Mouse (Mus musculus) MEL (cell line): ENCODE results near the gene Sebox.
"Not testable (repeated sequence)": the region's sequence is repeated elsewhere in the genome, so short reads cannot be mapped to it uniquely, and the experiment has no call there.

ENCODE experiments used
- CTCF ChIP-seq, 3 experiments: IDR thresholded peaks in 2 of 3; conservative IDR thresholded peaks in 1 of 3; 2 replicates each; pipeline ENCODE4 v1.5.1; 2011 to 2012; ENCODE audit warnings: low read length in 3 of 3, low read depth in 2 of 3, mild to moderate bottlenecking in 2 of 3, improper control_type of control experiment in 1 of 3, inconsistent platforms in 1 of 3, mixed read lengths in 1 of 3, moderate library complexity in 1 of 3; ENCODE audit not compliant: control insufficient read depth in 1 of 3, insufficient read depth in 1 of 3, poor library complexity in 1 of 3, severe bottlenecking in 1 of 3
- EP300 ChIP-seq, 2 experiments: IDR thresholded peaks; 2 replicates each; pipeline ENCODE4 v1.6.1; 2011; ENCODE audit warnings: improper control_type of control experiment in 2 of 2, low read length in 2 of 2, low read depth in 1 of 2, mild to moderate bottlenecking in 1 of 2
- ETS1 ChIP-seq: IDR thresholded peaks from 2 replicates; pipeline ENCODE4 v1.6.1; 2012; ENCODE audit warnings: low read depth, mild to moderate bottlenecking, inconsistent platforms, low read length, improper control_type of control experiment, moderate library complexity
- POLR2AphosphoS5 ChIP-seq: IDR thresholded peaks from 2 replicates; pipeline ENCODE4 v1.6.1; 2012; ENCODE audit warnings: low read depth, borderline replicate concordance, mild to moderate bottlenecking, inconsistent platforms, low read length, moderate library complexity, mixed read lengths
- TAL1 ChIP-seq: IDR thresholded peaks from 2 replicates; pipeline ENCODE4 v1.6.1; 2012; ENCODE audit warnings: mild to moderate bottlenecking, inconsistent platforms, low read length, moderate library complexity, mixed read lengths

DNA sequence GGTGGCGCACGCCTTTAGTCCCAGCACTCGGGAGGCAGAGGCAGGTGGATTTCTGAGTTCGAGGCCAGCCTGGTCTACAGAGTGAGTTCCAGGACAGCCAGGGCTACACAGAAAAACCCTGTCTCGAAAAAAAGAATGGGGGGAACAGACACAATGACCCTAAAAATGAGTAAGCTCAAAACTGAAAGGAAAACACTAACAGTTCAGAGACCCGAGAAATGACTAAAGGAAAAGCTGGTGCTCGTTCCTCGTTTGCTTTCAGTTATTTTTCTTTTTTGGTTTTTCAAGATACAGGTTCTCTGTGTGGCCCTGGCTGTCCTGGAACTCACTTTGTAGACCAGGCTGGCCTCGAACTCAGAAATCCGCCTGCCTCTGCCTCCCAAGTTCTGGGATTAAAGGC is 28.3 kb downstream of the Sebox start:
- TF ChIP-seq CTCF (IDR thresholded peaks at IDR 0.05 in 2 of 3, conservative IDR thresholded peaks at IDR 0.05 in 1 of 3; ENCODE audit: control insufficient read depth in 1 of 3, insufficient read depth in 1 of 3, low read depth in 2 of 3, low read length in 3 of 3, poor library complexity in 1 of 3, severe bottlenecking in 1 of 3); EP300 (IDR thresholded peaks at IDR 0.05; ENCODE audit: low read depth in 1 of 2, low read length in 2 of 2); ETS1; TAL1; POLR2AphosphoS5: not testable (repeated sequence)
